Mouse (Mus musculus): ENCODE data around the gene Jchain. TPM values are rescaled to one million over a fixed set of nuclear protein-coding genes. Genes with fewer than 3 reads are reported as not detected.

The Jchain gene
- polyA plus RNA-seq (2015; fragmentation: Nextera tagmentation; extraction: Ambion mirVana): 0.19 TPM in 1 of 2 replicates, not detected in the other

- 85% methylated on average over 3 of the region's 3 CpGs for WGBS
Measured at GRCm38 (mm10) chr5:88527657-88528056, at the start of gene Jchain. Gene Jchain, minus strand, starts transcription at chr5:88527891.

GRCm38 (mm10) chr5:88575506-88576338, 48.0 kb upstream of the Jchain start:
- H3K4me1 ChIP-seq (ENCODE audit: insufficient read depth, low read depth, low read length): peaks cover 5% of the 10 kb centered on the region; the same call in 1 of the 2 replicates
- no peak overlapping the region for H3K27ac ChIP-seq (ENCODE audit: low read length)
- DNase-seq (ENCODE audit: low spot score): peak; percentile 24
- TF ChIP-seq CTCF (IDR thresholded peaks at IDR 0.05): no peak
- TF ChIP-seq EP300 (IDR thresholded peaks at IDR 0.05): no peak
- H3K4me2 ChIP-seq (replicated peaks; ENCODE audit: low read depth, low read length): no peak overlapping the region
- peak; percentile 82 for ATAC-seq
- no peaks in the 10 kb centered on the region for H3K36me3 ChIP-seq (ENCODE audit: insufficient read depth, low read length)
- no peaks in the 10 kb centered on the region for H3K27me3 ChIP-seq (replicated peaks; ENCODE audit: insufficient read depth, low read length)
- H3K9ac ChIP-seq (replicated peaks; ENCODE audit: low read depth): no peak overlapping the region
- H3K9me3 ChIP-seq (ENCODE audit: low read length): no peaks in the 10 kb centered on the region
- no peak overlapping the region for H3K4me3 ChIP-seq (ENCODE audit: low read depth, low read length)
- WGBS: 49% methylated on average over 3 of the region's 3 CpGs

More at GRCm38 (mm10) chr5:88527657-88528056, at the start of gene Jchain:
- Histone ChIP-seq H3K4me1 (ENCODE audit: insufficient read depth, low read depth, low read length) (no peaks in the 10 kb centered on the region), H3K9me3 (ENCODE audit: low read length) (no peaks in the 10 kb centered on the region), H3K27me3 (replicated peaks; ENCODE audit: insufficient read depth, low read length) (no peaks in the 10 kb centered on the region), H3K9ac (replicated peaks; ENCODE audit: low read depth) (no peak within 1 kb of the TSS), H3K4me3 (ENCODE audit: low read depth, low read length) (no peak within 1 kb of the TSS), H3K4me2 (replicated peaks; ENCODE audit: low read depth, low read length) (no peak within 1 kb of the TSS), H3K36me3 (ENCODE audit: insufficient read depth, low read length) (no peaks in the 10 kb centered on the region), H3K27ac (ENCODE audit: low read length) (no peak within 1 kb of the TSS)
- ATAC-seq (no peak), DNase-seq (ENCODE audit: low spot score) (no peak)
- TF ChIP-seq CTCF (IDR thresholded peaks at IDR 0.05): no peak
- no peak for TF ChIP-seq EP300 (IDR thresholded peaks at IDR 0.05)

- Histone ChIP-seq H3K4me1 (ENCODE audit: insufficient read depth, low read depth, low read length) (peaks cover 5% of the 10 kb centered on the region; the same call in 1 of the 2 replicates), H3K9me3 (ENCODE audit: low read length) (no peaks in the 10 kb centered on the region), H3K36me3 (ENCODE audit: insufficient read depth, low read length) (peaks cover 4% of the 10 kb centered on the region; the same call in 1 of the 2 replicates), H3K4me2 (replicated peaks; ENCODE audit: low read depth, low read length) (no peak overlapping the region), H3K27me3 (replicated peaks; ENCODE audit: insufficient read depth, low read length) (no peaks in the 10 kb centered on the region), H3K27ac (ENCODE audit: low read length) (no peak overlapping the region), H3K9ac (replicated peaks; ENCODE audit: low read depth) (no peak overlapping the region), H3K4me3 (ENCODE audit: low read depth, low read length) (no peak overlapping the region)
- TF ChIP-seq CTCF (IDR thresholded peaks at IDR 0.05): no peak
- TF ChIP-seq EP300 (IDR thresholded peaks at IDR 0.05): no peak
- no peak for DNase-seq (ENCODE audit: low spot score)
- WGBS: 88% methylated on average over 3 of the region's 3 CpGs
- ATAC-seq: no peak
Measured at GRCm38 (mm10) chr5:88574829-88575228, 47.1 kb upstream of the Jchain start.

- Histone ChIP-seq H3K27ac (ENCODE audit: low read length) (no peak overlapping the region), H3K27me3 (replicated peaks; ENCODE audit: insufficient read depth, low read length) (no peaks in the 10 kb centered on the region), H3K9me3 (ENCODE audit: low read length) (no peaks in the 10 kb centered on the region), H3K9ac (replicated peaks; ENCODE audit: low read depth) (no peak overlapping the region), H3K4me3 (ENCODE audit: low read depth, low read length) (no peak overlapping the region; the same call in 1 of the 2 replicates), H3K36me3 (ENCODE audit: insufficient read depth, low read length) (peaks cover 4% of the 10 kb centered on the region; the same call in 1 of the 2 replicates), H3K4me1 (ENCODE audit: insufficient read depth, low read depth, low read length) (no peaks in the 10 kb centered on the region), H3K4me2 (replicated peaks; ENCODE audit: low read depth, low read length) (no peak overlapping the region)
- TF ChIP-seq CTCF (IDR thresholded peaks at IDR 0.05): no peak
- no peak for TF ChIP-seq EP300 (IDR thresholded peaks at IDR 0.05)
- ATAC-seq (no peak), DNase-seq (ENCODE audit: low spot score) (no peak)
- 90% methylated on average over 3 of the region's 3 CpGs for WGBS
Measured at GRCm38 (mm10) chr5:88569541-88569940, 41.9 kb upstream of the Jchain start.

- H3K27me3 ChIP-seq (replicated peaks; ENCODE audit: insufficient read depth, low read length): no peaks in the 10 kb centered on the region
- H3K4me2 ChIP-seq (replicated peaks; ENCODE audit: low read depth, low read length): peak overlapping the region; percentile 73
- no peaks in the 10 kb centered on the region for H3K4me1 ChIP-seq (ENCODE audit: insufficient read depth, low read depth, low read length)
- H3K4me3 ChIP-seq (ENCODE audit: low read depth, low read length): peak overlapping the region; percentile 91
- TF ChIP-seq EP300 (IDR thresholded peaks at IDR 0.05) (no peak), CTCF (IDR thresholded peaks at IDR 0.05) (no peak)
- peak overlapping the region; percentile 64 for H3K9ac ChIP-seq (replicated peaks; ENCODE audit: low read depth)
- peak overlapping the region; percentile 92 for H3K27ac ChIP-seq (ENCODE audit: low read length)
- H3K9me3 ChIP-seq (ENCODE audit: low read length): no peaks in the 10 kb centered on the region
- ATAC-seq (no peak), DNase-seq (ENCODE audit: low spot score) (peak; percentile 29)
- peaks cover 4% of the 10 kb centered on the region; the same call in 1 of the 2 replicates for H3K36me3 ChIP-seq (ENCODE audit: insufficient read depth, low read length)
- 4% methylated on average over 14 of the region's 14 CpGs for WGBS
Measured at GRCm38 (mm10) chr5:88566034-88566841, 38.5 kb upstream of the Jchain start.
